Mouse (Mus musculus) CH12.LX (cell line): Measurements from ENCODE around the gene Kcna6. TPM values are rescaled to one million over a fixed set of nuclear protein-coding genes. Genes with fewer than 3 reads are reported as not detected.

Experiments
- DNase-seq: peaks from one replicate; pipeline ENCODE4 v3.0.0-alpha.2; 2013; ENCODE audit errors: extremely low read depth
- H3K27ac ChIP-seq: 2 replicates; pipeline ENCODE4 v1.5.1; 2012; ENCODE audit warnings: low read depth, mild to moderate bottlenecking, control low read depth, moderate library complexity; ENCODE audit not compliant: insufficient read depth
- H3K27me3 ChIP-seq: replicated peaks from 2 replicates; pipeline ENCODE3; 2012; ENCODE audit warnings: inconsistent platforms
- H3K36me3 ChIP-seq, 2 experiments: replicated peaks in 1 of 2; 2 replicates each; pipeline versions ENCODE3 to v1.6.1; 2012; ENCODE audit warnings: inconsistent platforms in 1 of 2, low read length in 1 of 2, mild to moderate bottlenecking in 1 of 2, mixed read lengths in 1 of 2, moderate library complexity in 1 of 2; ENCODE audit not compliant: control insufficient read depth in 1 of 2, insufficient read depth in 1 of 2
- H3K4me1 ChIP-seq, 2 experiments: 2 replicates each; pipeline ENCODE4 v1.6.1; 2012; ENCODE audit warnings: inconsistent platforms in 1 of 2, moderate library complexity in 1 of 2; ENCODE audit not compliant: insufficient read depth in 2 of 2, control insufficient read depth in 1 of 2
- H3K4me2 ChIP-seq: 2 replicates; pipeline ENCODE4 v1.6.1; 2012; ENCODE audit warnings: low read depth, mild to moderate bottlenecking, control low read depth; ENCODE audit not compliant: poor library complexity, insufficient read depth, severe bottlenecking
- H3K4me3 ChIP-seq, 3 experiments: fragments of 150-350 bp in 1 of 3; sonication (generic) in 1 of 3; replicated peaks in 1 of 3; 2 replicates each; pipeline versions ENCODE3 to v1.5.1; 2011 to 2012; ENCODE audit warnings: low read depth in 2 of 3, low read length in 2 of 3, mild to moderate bottlenecking in 2 of 3, moderate library complexity in 2 of 3, control low read depth in 1 of 3, improper control_type of control experiment in 1 of 3, inconsistent platforms in 1 of 3, mixed read lengths in 1 of 3; ENCODE audit not compliant: poor library complexity in 1 of 3
- H3K79me2 ChIP-seq: replicated peaks from 2 replicates; pipeline ENCODE4 v1.6.1; 2012; ENCODE audit warnings: mild to moderate bottlenecking, moderate library complexity; ENCODE audit not compliant: control insufficient read depth, poor library complexity, insufficient read depth, severe bottlenecking; ENCODE audit errors: extremely low read depth
- H3K9ac ChIP-seq: 2 replicates; pipeline ENCODE4 v1.6.1; 2012; ENCODE audit warnings: low read depth, mild to moderate bottlenecking, control low read depth, moderate library complexity; ENCODE audit not compliant: insufficient read depth
- H3K9me3 ChIP-seq: replicated peaks from 2 replicates; pipeline ENCODE3; 2012; ENCODE audit warnings: low read length, inconsistent platforms, mixed read lengths
- BHLHE40 ChIP-seq: IDR thresholded peaks from 2 replicates; pipeline ENCODE4 v1.6.1; 2011; ENCODE audit warnings: mild to moderate bottlenecking, low read depth, low read length, improper control_type of control experiment
- CHD2 ChIP-seq: IDR thresholded peaks from 2 replicates; pipeline ENCODE4 v1.6.1; 2011; ENCODE audit warnings: low read length, improper control_type of control experiment
- ELF1 ChIP-seq: IDR thresholded peaks from 2 replicates; pipeline ENCODE4 v1.6.1; 2014; ENCODE audit warnings: low read depth, mild to moderate bottlenecking, inconsistent platforms, low read length, improper control_type of control experiment
- ETS1 ChIP-seq: conservative IDR thresholded peaks from 2 replicates; pipeline ENCODE4 v1.6.1; 2012; ENCODE audit warnings: low read depth, mild to moderate bottlenecking, inconsistent platforms, low read length, improper control_type of control experiment, moderate library complexity
- HCFC1 ChIP-seq: IDR thresholded peaks from 2 replicates; pipeline ENCODE4 v1.6.1; 2012; ENCODE audit warnings: low read depth, mild to moderate bottlenecking, inconsistent platforms, low read length, improper control_type of control experiment
- IRF4 ChIP-seq: IDR thresholded peaks from 2 replicates; pipeline ENCODE4 v1.6.1; 2014; ENCODE audit warnings: low read depth, mild to moderate bottlenecking, inconsistent platforms, low read length, improper control_type of control experiment
- JUND ChIP-seq: conservative IDR thresholded peaks from 2 replicates; pipeline ENCODE4 v1.6.1; 2011; ENCODE audit warnings: low read depth, low read length, improper control_type of control experiment
- KAT2A ChIP-seq: IDR thresholded peaks from 2 replicates; pipeline ENCODE4 v1.6.1; 2012; ENCODE audit warnings: low read length, improper control_type of control experiment, inconsistent platforms; ENCODE audit not compliant: insufficient replicate concordance
- MAX ChIP-seq: IDR thresholded peaks from 2 replicates; pipeline ENCODE4 v1.6.1; 2011; ENCODE audit warnings: low read length, improper control_type of control experiment
- MEF2A ChIP-seq: IDR thresholded peaks from 2 replicates; pipeline ENCODE4 v1.6.1; 2014; ENCODE audit warnings: low read depth, mild to moderate bottlenecking, inconsistent platforms, low read length, improper control_type of control experiment, borderline replicate concordance
- MXI1 ChIP-seq: IDR thresholded peaks from 2 replicates; pipeline ENCODE4 v1.6.1; 2011; ENCODE audit warnings: mild to moderate bottlenecking, low read depth, low read length, improper control_type of control experiment
- NRF1 ChIP-seq: IDR thresholded peaks from 2 replicates; pipeline ENCODE4 v1.6.1; 2014; ENCODE audit warnings: low read depth, mild to moderate bottlenecking, inconsistent platforms, low read length, improper control_type of control experiment, moderate library complexity
- PAX5 ChIP-seq: IDR thresholded peaks from 2 replicates; pipeline ENCODE4 v1.6.1; 2012; ENCODE audit warnings: low read length, inconsistent platforms, mixed read lengths
- POLR2A ChIP-seq: IDR thresholded peaks from 2 replicates; pipeline ENCODE4 v1.6.1; 2011; ENCODE audit warnings: low read depth, mild to moderate bottlenecking, improper control_type of control experiment, low read length
- POLR2AphosphoS2 ChIP-seq: IDR thresholded peaks from 2 replicates; pipeline ENCODE4 v1.6.1; 2011; ENCODE audit warnings: low read depth, low read length, improper control_type of control experiment
- RCOR1 ChIP-seq: conservative IDR thresholded peaks from 2 replicates; pipeline ENCODE4 v1.6.1; 2012; ENCODE audit warnings: low read depth, mild to moderate bottlenecking, inconsistent platforms, low read length, improper control_type of control experiment
- SIN3A ChIP-seq: IDR thresholded peaks from 2 replicates; pipeline ENCODE4 v1.6.1; 2012; ENCODE audit warnings: low read length, improper control_type of control experiment, inconsistent platforms
- TBP ChIP-seq: conservative IDR thresholded peaks from 2 replicates; pipeline ENCODE4 v1.6.1; 2011; ENCODE audit warnings: low read depth, low read length, improper control_type of control experiment
- TCF12 ChIP-seq: IDR thresholded peaks from 2 replicates; pipeline ENCODE4 v1.6.1; 2014; ENCODE audit warnings: low read depth, mild to moderate bottlenecking, inconsistent platforms, low read length, improper control_type of control experiment
- UBTF ChIP-seq: IDR thresholded peaks from 2 replicates; pipeline ENCODE4 v1.6.1; 2012; ENCODE audit warnings: low read depth, mild to moderate bottlenecking, inconsistent platforms, low read length, improper control_type of control experiment, moderate library complexity
- USF1 ChIP-seq: IDR thresholded peaks from 2 replicates; pipeline ENCODE4 v1.6.1; 2014; ENCODE audit warnings: low read depth, mild to moderate bottlenecking, inconsistent platforms, low read length, improper control_type of control experiment
- ZC3H11A ChIP-seq: IDR thresholded peaks from 2 replicates; pipeline ENCODE4 v1.6.1; 2012; ENCODE audit warnings: low read depth, mild to moderate bottlenecking, inconsistent platforms, low read length, improper control_type of control experiment
- ZMIZ1 ChIP-seq: IDR thresholded peaks from 2 replicates; pipeline ENCODE4 v1.6.1; 2012; ENCODE audit warnings: low read depth, mild to moderate bottlenecking, inconsistent platforms, low read length, improper control_type of control experiment
- ZNF384 ChIP-seq: IDR thresholded peaks from 2 replicates; pipeline ENCODE4 v1.6.1; 2012; ENCODE audit warnings: low read depth, low read length, improper control_type of control experiment, inconsistent platforms
- dilution Hi-C: fragments of 300-500 bp; cut with MboI; formaldehyde crosslinking; loops from 2 replicates; pipeline ENCODE4 v1.14.3; 2020; ENCODE audit warnings: low sequenced_read_pairs; ENCODE audit not compliant: extremely low pct_unique_long_range_greater_than_20kb, extremely low pct_ligation_motif_present
- in situ Hi-C: fragments of 300-500 bp; cut with MboI; formaldehyde crosslinking; loops from 3 replicates; pipeline ENCODE4 v1.14.3; 2019; ENCODE audit warnings: low sequenced_read_pairs, low pct_ligation_motif_present, low pct_unique_long_range_greater_than_20kb, mixed read lengths
- polyA plus RNA-seq: library from polyadenylated mRNA; unstranded; fragments of >175 nt; gene quantifications from 2 replicates; pipeline ENCODE4 v1.2.1, GENCODE M21; 2012; ENCODE audit warnings: low read depth; ENCODE audit not compliant: insufficient read length
- total RNA-seq, 2 experiments: library from RNA; depleted of rRNA; stranded (reverse); fragments of 300-350 nt in 1 of 2; fragments of >200 nt in 1 of 2; gene quantifications; 2 replicates each; pipeline ENCODE4 v1.2.3; 2012 to 2014

The Kcna6 gene
- total RNA-seq (2012; rRNA removed) (not detected in 2 replicates), total RNA-seq (2014; rRNA removed) (not detected in 2 replicates), polyA plus RNA-seq (not detected in 2 replicates)

DNA sequence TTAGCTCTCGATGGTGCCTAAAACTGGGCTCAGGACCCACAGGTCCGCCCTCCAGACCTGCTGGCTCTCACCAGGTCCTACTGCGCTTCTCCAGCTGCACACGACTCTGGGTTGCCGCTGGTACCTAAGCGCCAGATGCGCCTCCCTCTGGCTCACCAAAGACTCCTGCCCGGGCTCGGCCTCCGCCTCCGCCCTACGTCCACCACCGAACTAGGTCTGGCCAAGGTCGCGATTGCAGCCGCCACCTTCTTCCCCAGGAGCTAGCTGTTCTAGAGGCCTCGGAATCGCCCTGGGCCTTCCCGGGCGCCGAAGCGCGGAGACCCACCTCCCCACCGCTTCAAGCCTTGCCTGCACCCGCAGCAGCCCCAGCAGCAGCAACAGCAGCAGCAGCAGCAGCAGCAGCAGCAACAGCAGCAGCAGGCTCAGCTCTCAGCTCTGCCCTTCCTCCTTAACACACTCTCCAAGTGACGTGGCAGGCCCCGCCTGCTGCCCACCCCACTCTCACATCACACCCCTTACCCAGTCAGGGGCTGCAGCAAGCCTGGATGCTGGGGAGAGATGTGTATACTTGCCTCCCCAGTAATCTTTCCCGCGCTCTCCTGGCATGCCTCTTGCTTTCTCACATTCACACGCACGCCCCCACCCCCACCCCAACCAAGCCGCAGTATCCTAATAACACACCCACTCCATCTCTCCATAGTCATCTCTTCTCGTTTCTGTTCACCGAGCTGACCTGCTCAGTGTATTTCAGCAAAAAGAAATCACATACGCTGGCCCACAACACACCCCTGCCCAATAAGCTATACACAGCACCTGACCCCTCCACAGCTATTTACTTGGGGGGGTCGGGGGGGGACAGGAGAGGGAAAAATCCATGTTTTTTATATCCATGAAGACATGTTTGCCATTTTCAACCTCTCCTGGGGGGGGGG is at the start of gene Kcna6:
Gene Kcna6, minus strand, starts transcription at position 464 of the 932 bp plus-strand sequence.
- Histone ChIP-seq H3K9ac (no peak within 1 kb of the TSS), H3K27ac (no peak within 1 kb of the TSS), H3K4me1 (peaks cover 0 to 4% of the 10 kb centered on the region in 2 experiments; a peak in 1 of 4 replicates), H3K79me2 (no peaks in the 10 kb centered on the region), H3K4me2 (no peak within 1 kb of the TSS), H3K27me3 (peaks cover 74% of the 10 kb centered on the region), H3K9me3 (peaks cover 25% of the 10 kb centered on the region)
- dilution Hi-C loops = no loop called here
- in situ Hi-C loops = no loop called here
- no peak for TF ChIP-seq USF1
- TF ChIP-seq SIN3A = no peak
- TF ChIP-seq ELF1 = no peak
- TF ChIP-seq CHD2 = no peak
- TF ChIP-seq ETS1 = no peak
- TF ChIP-seq PAX5 = no peak
- no peak for TF ChIP-seq KAT2A
- TF ChIP-seq TBP = no peak
- no peak for TF ChIP-seq POLR2AphosphoS2
- TF ChIP-seq MAX = no peak
- no peak for TF ChIP-seq IRF4
- no peak for TF ChIP-seq MXI1
- no peak for TF ChIP-seq HCFC1
- no peak for TF ChIP-seq ZC3H11A
- TF ChIP-seq UBTF = no peak
- TF ChIP-seq POLR2A = no peak
- TF ChIP-seq BHLHE40 = no peak
- no peak for TF ChIP-seq ZNF384
- TF ChIP-seq MEF2A = no peak
- TF ChIP-seq, all 38 proteins: peak for 0
- Histone ChIP-seq H3K4me3 (no peak within 1 kb of the TSS), H3K36me3 (no peaks in the 10 kb centered on the region)
- no peak for DNase-seq

GRCm38 (mm10) chr6:126788863-126789262 is 48.4 kb upstream of the Kcna6 start:
- in situ Hi-C loops = loop anchor here (25.0 kb wide), 1 partner anchor 323 kb away; the partner anchor contains the start of gene Tigar
- H3K9me3 ChIP-seq = peaks cover 4% of the 10 kb centered on the region

More at GRCm38 (mm10) chr6:126788863-126789262, 48.4 kb upstream of the Kcna6 start:
- TF ChIP-seq NRF1 = 0 out of 2 replicates have a peak, but pooled peaks have one; percentile 11
- no peak for TF ChIP-seq TCF12
- peak; percentile 89 for TF ChIP-seq BHLHE40
- TF ChIP-seq JUND = no peak
- no peak for TF ChIP-seq ZMIZ1
- TF ChIP-seq RCOR1 = no peak
- no peak for TF ChIP-seq UBTF
- no peak for TF ChIP-seq ETS1
- H3K9ac ChIP-seq = no peak overlapping the region
- H3K27ac ChIP-seq = no peak overlapping the region
- H3K36me3 ChIP-seq = no peaks in the 10 kb centered on the region
- H3K4me1 ChIP-seq = peaks cover 8 to 15% of the 10 kb centered on the region in 2 experiments
- H3K27me3 ChIP-seq = peaks cover 41% of the 10 kb centered on the region
- H3K4me2 ChIP-seq = no peak overlapping the region
- no peak overlapping the region for H3K4me3 ChIP-seq
- no peaks in the 10 kb centered on the region for H3K79me2 ChIP-seq
- no peak for DNase-seq
- dilution Hi-C loops = no loop called here
